Mouse (Mus musculus) olfactory bulb, adult 2 months (tissue): ENCODE measurements around the gene Jpt1.
"Not testable (repeated sequence)": the region's sequence is repeated elsewhere in the genome, so short reads cannot be mapped to it uniquely, and the experiment has no call there.

Source experiments
- CTCF ChIP-seq: fragments of 200-500 bp; IDR thresholded peaks from 2 replicates; pipeline ENCODE4 v1.5.1; 2012; ENCODE audit warnings: low read depth, mild to moderate bottlenecking, low read length, moderate library complexity; ENCODE audit not compliant: insufficient read depth
- POLR2A ChIP-seq: fragments of 200-500 bp; IDR thresholded peaks from 2 replicates; pipeline ENCODE4 v1.6.1; 2012; ENCODE audit warnings: mild to moderate bottlenecking, low read depth, low read length, moderate library complexity; ENCODE audit not compliant: insufficient read depth

DNA sequence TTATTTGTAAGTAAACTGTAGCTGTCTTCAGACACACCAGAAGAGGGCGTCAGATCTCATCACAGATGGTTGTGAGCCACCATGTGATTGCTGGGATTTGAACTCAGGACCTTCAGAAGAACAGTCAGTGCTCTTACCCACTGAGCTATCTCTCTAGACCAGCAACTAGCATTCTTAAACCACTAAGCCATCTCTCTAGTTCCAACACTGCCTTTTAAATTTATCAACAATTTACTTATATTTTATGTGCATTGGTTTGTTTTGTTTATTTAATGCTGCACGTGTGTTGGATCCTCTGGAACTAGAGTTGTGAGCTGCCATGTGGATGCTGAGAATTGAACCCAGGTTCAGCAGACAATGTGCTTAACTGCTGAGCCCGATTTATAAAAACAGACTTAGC, 12.3 kb upstream of the Jpt1 start:
- TF ChIP-seq POLR2A, CTCF: not testable (repeated sequence)
